12 mouse cellular contexts compared by ENCODE assay signal in genomic region chr1:184590634-184591033, GRCm38 (mm10).
DNase-seq lines count a peak whose midpoint lies in the region.
"Had no signal": no experiment of that assay in that cellular context is flagged by ENCODE, and none has a peak within 500 bp of the region (broad histone marks: within the 10 kb centered on the region; RNA-seq: fewer than 3 reads in every experiment).

No protein-coding gene starts in this region.

- peak; percentile 45 for DNase-seq in gastrocnemius, postnatal 25 days
- DNase-seq in gastrocnemius, postnatal 4 days (ENCODE audit: low spot score in 2 of 2), result no peak
- DNase-seq in kidney, postnatal 14 days, result peak; percentile 29
- no peak for DNase-seq in kidney, adult 18-20 months
- peak; percentile 18 for DNase-seq in heart, postnatal 4 days
- DNase-seq in skeletal muscle tissue, adult 2 months (ENCODE audit: low read depth, low spot score), result peak; percentile 40
- DNase-seq in urinary bladder, postnatal 36 days (ENCODE audit: low spot score in 2 of 2), result no peak
- DNase-seq: cerebellum, adult 8-10 months; left cerebral cortex, postnatal 4 days; lung, adult 2 months; retina, postnatal 1 day; thymus, adult 2 months had no signal

Comparison
In these comparisons a context has a peak if more than half of its experiments do, and no peak if none do; other contexts are left out.
1. DNase-seq: peak in gastrocnemius, postnatal 25 days (single experiment), kidney, postnatal 14 days (single experiment), heart, postnatal 4 days (single experiment) and skeletal muscle tissue, adult 2 months (single experiment); none in gastrocnemius, postnatal 4 days (0 of 2), kidney, adult 18-20 months (single experiment) and urinary bladder, postnatal 36 days (0 of 2).